Mouse (Mus musculus): ENCODE measurements around the gene Ccr8.

- TF ChIP-seq CTCF (IDR thresholded peaks at IDR 0.05; ENCODE audit: low read depth, low read length) (no peak), POLR2A (IDR thresholded peaks at IDR 0.05; ENCODE audit: borderline replicate concordance, low read depth, low read length) (no peak)
Observed at GRCm38 (mm10) chr9:120113456-120113855, 21.5 kb downstream of the Ccr8 start.
